Mouse (Mus musculus) CH12.LX (cell line): ENCODE measurements around the gene Ackr4.

Experiments used
- CHD2 ChIP-seq: IDR thresholded peaks from 2 replicates; pipeline ENCODE4 v1.6.1; 2011; ENCODE audit warnings: low read length, improper control_type of control experiment
- CTCF ChIP-seq, 2 experiments: IDR thresholded peaks in 1 of 2; conservative IDR thresholded peaks in 1 of 2; 2 replicates each; pipeline ENCODE4 v1.5.1; 2011 to 2012; ENCODE audit warnings: low read depth in 2 of 2, low read length in 2 of 2, improper control_type of control experiment in 1 of 2, inconsistent platforms in 1 of 2, mild to moderate bottlenecking in 1 of 2, moderate library complexity in 1 of 2
- E2F4 ChIP-seq: IDR thresholded peaks from 2 replicates; pipeline ENCODE4 v1.6.1; 2011; ENCODE audit warnings: low read depth, low read length, improper control_type of control experiment; ENCODE audit not compliant: insufficient replicate concordance
- EP300 ChIP-seq: IDR thresholded peaks from 2 replicates; pipeline ENCODE4 v1.6.1; 2011; ENCODE audit warnings: low read length, improper control_type of control experiment
- KAT2A ChIP-seq: IDR thresholded peaks from 2 replicates; pipeline ENCODE4 v1.6.1; 2012; ENCODE audit warnings: low read length, improper control_type of control experiment, inconsistent platforms; ENCODE audit not compliant: insufficient replicate concordance
- MXI1 ChIP-seq: IDR thresholded peaks from 2 replicates; pipeline ENCODE4 v1.6.1; 2011; ENCODE audit warnings: mild to moderate bottlenecking, low read depth, low read length, improper control_type of control experiment
- PAX5 ChIP-seq: IDR thresholded peaks from 2 replicates; pipeline ENCODE4 v1.6.1; 2012; ENCODE audit warnings: low read length, inconsistent platforms, mixed read lengths
- POLR2A ChIP-seq: IDR thresholded peaks from 2 replicates; pipeline ENCODE4 v1.6.1; 2011; ENCODE audit warnings: low read depth, mild to moderate bottlenecking, improper control_type of control experiment, low read length
- USF1 ChIP-seq: IDR thresholded peaks from 2 replicates; pipeline ENCODE4 v1.6.1; 2014; ENCODE audit warnings: low read depth, mild to moderate bottlenecking, inconsistent platforms, low read length, improper control_type of control experiment

- TF ChIP-seq CTCF (conservative IDR thresholded peaks at IDR 0.05 in 1 of 2, IDR thresholded peaks at IDR 0.05 in 1 of 2; ENCODE audit: low read depth in 2 of 2, low read length in 2 of 2): no peak
- no peak for TF ChIP-seq EP300
- TF ChIP-seq POLR2A: no peak
- no peak for TF ChIP-seq MXI1
- no peak for TF ChIP-seq USF1
- no peak for TF ChIP-seq CHD2
- TF ChIP-seq KAT2A: no peak
- no peak for TF ChIP-seq PAX5
- TF ChIP-seq E2F4: no peak
Measured at GRCm38 (mm10) chr9:104051028-104051427, 75.7 kb downstream of the Ackr4 start.
